Mouse (Mus musculus) c-Kit-positive CD71-positive TER-119-negative erythroid progenitor cells, embryonic 14.5 days (primary cell): ENCODE measurements around the gene Mrpl10.

Source experiments
- DNase-seq: peaks from one replicate; pipeline ENCODE4 v3.0.0-alpha.2; 2013; ENCODE audit warnings: low read depth

Mrpl10 gene

GRCm38 (mm10) chr11:97069333-97069732, 28.0 kb downstream of the Mrpl10 start:
- no peak for DNase-seq

DNA sequence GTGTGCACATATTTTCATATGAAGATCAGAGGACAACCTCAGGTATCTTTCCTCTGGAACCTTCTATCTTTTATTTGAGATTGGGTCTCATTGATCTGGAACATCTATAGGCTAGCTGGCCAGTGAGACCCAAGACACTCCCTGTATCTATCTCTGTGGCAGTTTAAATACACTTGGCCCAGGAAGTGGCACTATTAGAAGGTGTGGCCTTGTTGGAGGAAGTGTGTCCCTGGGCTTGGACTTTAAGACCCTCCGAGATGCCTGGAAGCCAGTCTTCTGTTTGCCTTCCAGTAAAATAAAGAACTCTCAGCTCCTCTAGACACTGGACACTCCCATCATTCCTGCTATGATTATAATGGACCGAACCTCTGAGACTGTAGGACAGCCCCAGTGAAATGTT, 28.4 kb downstream of the Mrpl10 start:
- DNase-seq: no peak

DNA sequence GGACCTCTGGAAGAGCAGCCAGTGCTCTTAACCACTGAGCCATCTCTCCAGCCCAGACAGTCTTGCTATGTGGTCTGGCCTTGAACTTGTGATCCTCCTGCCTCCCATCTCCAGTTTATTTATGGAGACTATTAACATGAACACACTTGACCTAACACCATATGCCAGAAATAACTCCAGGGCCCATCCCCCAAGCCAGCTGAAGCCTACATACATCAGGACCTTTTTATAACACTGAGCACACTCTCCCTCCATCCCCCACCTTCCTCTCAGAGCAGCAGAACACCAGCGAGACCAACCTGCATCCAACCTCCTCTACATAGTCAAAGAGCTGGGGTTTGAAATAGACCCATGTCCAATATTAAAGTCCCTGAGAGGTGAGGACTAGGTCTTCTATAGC, 29.8 kb downstream of the Mrpl10 start:
- DNase-seq: no peak

DNA sequence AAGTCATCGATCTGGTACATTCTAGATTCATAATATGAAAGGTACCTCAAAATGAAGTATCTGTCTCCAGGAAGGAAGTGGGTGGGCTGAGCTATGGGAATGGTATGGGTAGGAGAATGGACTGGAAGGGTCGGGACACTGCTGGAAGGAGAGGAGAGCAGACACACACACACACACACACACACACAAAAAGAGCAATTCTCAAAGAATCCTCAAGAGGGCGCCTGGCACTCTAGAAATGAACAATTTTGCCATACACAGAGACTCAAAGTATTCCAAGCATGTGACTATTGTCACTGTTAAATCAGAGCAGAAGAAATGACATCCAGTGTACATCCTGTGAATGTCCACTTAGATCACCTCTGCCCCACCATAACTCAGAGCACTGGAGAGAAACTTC, 31.2 kb downstream of the Mrpl10 start:
- DNase-seq: peak; percentile 41

GRCm38 (mm10) chr11:97074235-97074634, 32.9 kb downstream of the Mrpl10 start:
- no peak for DNase-seq

DNA sequence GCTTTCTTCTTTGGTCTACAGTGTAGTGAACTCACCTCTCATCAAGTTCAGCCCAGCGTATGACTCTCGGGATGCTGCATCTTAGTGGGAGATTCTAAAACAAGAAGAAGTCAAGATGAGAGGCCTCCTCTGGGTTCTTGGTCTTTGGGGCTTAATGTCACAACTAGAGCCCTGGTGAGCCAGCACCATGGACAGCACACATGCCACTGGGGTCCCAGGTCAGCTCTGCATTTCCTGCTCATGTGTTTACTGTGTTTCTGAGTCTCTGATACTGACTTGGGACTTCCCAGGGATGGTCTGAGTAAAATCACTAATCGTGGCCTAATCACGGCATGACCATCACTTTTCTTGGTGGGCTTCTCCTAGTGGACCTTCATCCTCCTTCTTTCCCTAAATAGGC, 37.4 kb downstream of the Mrpl10 start:
- no peak for DNase-seq

GRCm38 (mm10) chr11:97080291-97080690, 38.9 kb downstream of the Mrpl10 start:
- no peak for DNase-seq

- DNase-seq: peak; percentile 50
Measured at GRCm38 (mm10) chr11:97082977-97083376, 41.6 kb downstream of the Mrpl10 start.

DNA sequence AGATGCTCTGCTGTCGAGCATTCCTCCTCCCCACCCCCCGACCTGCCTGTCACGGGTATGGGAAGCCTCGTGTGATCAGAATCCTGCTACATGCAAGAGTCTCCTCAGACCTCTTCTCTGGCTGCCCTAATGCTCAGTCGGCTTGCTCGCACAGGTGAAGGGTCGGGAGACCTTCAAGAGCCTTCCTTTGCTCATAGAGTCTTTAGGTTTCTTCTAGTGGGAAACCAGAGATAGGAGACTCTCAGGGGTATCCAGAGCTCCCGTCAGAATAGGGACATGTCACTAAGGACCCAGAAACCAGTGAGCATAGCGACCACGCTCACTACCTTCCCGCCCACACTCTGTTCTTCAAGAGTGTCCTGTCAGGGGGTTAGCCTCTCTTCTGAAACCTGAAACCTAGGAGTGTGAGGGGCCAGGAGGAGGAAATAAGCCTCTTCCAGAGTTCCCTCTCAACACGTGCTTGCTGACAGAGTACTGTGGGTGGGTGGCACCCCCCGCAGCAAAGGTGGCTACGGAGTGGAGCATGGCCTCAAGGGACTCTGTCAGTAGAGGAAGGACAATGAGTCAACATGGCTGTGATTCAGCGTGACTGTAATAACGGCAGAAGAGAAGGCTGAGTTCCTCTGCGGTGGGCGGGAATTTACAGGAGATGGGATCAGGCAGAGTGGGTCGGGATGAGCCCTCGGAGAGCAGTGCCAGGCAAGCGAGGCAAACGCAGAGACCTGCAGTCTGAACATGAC, 42.2 kb downstream of the Mrpl10 start:
- no peak for DNase-seq

DNA sequence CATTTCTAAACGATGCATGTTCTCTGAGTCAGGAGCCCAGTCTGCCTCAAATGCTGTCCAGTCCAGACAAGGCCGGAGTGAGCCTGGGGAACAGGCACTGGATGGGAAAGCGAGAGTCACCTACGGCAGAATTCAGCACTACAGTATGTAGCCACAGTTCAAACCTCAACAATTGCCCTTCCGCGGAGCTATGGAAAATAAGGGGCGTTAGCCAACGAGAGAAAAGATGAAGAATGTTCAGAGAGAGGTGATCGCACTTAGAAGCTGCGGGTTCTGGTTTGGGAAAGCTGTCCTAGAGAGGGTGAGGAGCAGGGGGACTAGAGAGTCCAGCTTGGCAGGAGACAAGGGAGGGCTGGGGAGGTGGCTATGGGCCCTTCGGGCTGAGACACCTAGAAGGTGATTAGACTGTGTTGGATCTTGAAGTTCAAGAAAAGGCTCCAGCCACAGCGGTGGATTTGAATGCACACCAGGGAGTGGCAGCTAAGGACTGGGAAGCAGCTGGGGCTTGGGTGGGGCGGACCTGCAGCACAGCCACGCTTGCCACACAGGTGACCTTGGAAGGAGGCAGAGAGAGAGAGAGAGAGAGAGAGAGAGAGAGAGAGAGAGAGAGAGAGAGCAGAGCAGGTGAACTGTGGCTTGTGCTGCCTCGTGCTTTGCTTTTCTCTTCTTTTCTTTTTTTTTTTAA, 43.6 kb downstream of the Mrpl10 start:
- no peak for DNase-seq

DNA sequence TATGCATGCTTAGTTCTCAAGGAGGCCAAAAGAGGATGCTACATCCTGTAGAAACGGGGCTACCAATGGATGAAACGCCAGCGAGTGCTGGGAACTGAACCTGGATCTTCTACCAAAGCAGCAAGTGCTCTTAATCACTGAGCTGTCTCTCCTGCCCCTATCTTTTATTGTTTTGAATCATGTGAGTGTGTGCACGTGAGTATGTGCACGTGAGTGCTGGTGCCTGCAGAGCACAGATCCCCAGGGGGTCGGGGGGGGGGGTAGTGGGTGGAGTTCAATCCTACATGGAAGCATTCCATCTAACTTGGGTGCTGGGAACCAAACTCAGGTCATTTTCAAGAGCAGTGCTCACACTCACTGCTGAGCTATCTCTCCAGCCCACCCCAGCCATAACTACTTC, 45.0 kb downstream of the Mrpl10 start:
- no peak for DNase-seq

- DNase-seq: no peak
Measured at GRCm38 (mm10) chr11:97094600-97094999, 53.2 kb downstream of the Mrpl10 start.

DNA sequence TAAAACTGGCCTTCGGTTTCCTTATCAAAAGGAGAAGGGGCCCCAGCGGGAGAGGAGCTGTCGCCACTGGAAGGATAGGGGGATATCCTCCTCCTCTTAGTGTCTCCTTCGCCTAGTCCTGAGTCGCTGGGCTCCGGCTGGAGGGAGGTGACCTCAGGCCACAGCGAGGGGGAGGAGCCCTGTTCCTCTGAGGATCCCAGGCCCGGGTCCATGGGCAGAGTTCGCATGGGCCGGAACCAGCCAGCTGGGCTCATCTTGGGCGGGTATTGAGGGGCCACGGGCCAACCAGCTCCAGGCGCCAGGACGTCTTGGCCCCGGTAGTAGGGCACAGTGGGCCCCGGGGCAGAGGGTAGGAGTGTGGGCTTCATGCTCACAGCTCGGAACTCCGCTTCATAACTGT, 57.4 kb downstream of the Mrpl10 start:
- DNase-seq: no peak
